Mouse (Mus musculus) C2C12 (cell line): ENCODE results near the gene Rps29. TPM values are rescaled to one million over a fixed set of nuclear protein-coding genes. Genes with fewer than 3 reads are reported as not detected.

ENCODE experiments used
- H3K27me3 ChIP-seq: one replicate; pipeline ENCODE4 v1.6.1; 2011; ENCODE audit not compliant: control insufficient read depth, insufficient read depth, insufficient read length
- H3K36me3 ChIP-seq: one replicate; pipeline ENCODE4 v1.6.1; 2011; ENCODE audit not compliant: control insufficient read depth, insufficient read depth
- H3K4me3 ChIP-seq: one replicate; pipeline ENCODE4 v1.5.1; 2011; ENCODE audit warnings: mild to moderate bottlenecking, control low read depth; ENCODE audit not compliant: poor library complexity, insufficient read depth, severe bottlenecking
- H3K79me2 ChIP-seq: one replicate; pipeline ENCODE4 v1.6.1; 2011; ENCODE audit not compliant: control insufficient read depth, insufficient read depth
- H3K79me3 ChIP-seq: one replicate; pipeline ENCODE4 v1.6.1; 2011; ENCODE audit warnings: low read depth, control low read depth
- H3ac ChIP-seq: one replicate; pipeline ENCODE3; 2011; ENCODE audit warnings: low read depth; ENCODE audit not compliant: control insufficient read depth, insufficient read length
- CEBPB ChIP-seq: IDR thresholded peaks from one replicate; pipeline ENCODE4 v1.6.1; 2011; ENCODE audit warnings: low read depth, mild to moderate bottlenecking, control low read depth, moderate library complexity
- CTCF ChIP-seq: IDR thresholded peaks from one replicate; pipeline ENCODE4 v1.5.1; 2011; ENCODE audit not compliant: control insufficient read depth, insufficient read depth, insufficient read length
- FOSL1 ChIP-seq: IDR thresholded peaks from one replicate; pipeline ENCODE4 v1.8.0; 2011; ENCODE audit warnings: mild to moderate bottlenecking, low read length; ENCODE audit not compliant: poor library complexity, insufficient read depth, severe bottlenecking
- MAX ChIP-seq: IDR thresholded peaks from one replicate; pipeline ENCODE4 v1.6.1; 2011; ENCODE audit warnings: mild to moderate bottlenecking, control low read depth
- MYOD1 ChIP-seq: IDR thresholded peaks from one replicate; pipeline ENCODE4 v1.6.1; 2011; ENCODE audit warnings: low read depth; ENCODE audit not compliant: control insufficient read depth, insufficient read length
- MYOG ChIP-seq: IDR thresholded peaks from one replicate; pipeline ENCODE4 v1.6.1; 2011; ENCODE audit not compliant: control insufficient read depth, insufficient read length; ENCODE audit errors: extremely low read depth
- USF1 ChIP-seq: IDR thresholded peaks from one replicate; pipeline ENCODE4 v1.6.1; 2011; ENCODE audit warnings: low read depth, mild to moderate bottlenecking, control low read depth, moderate library complexity
- microRNA-seq: library from miRNA; unstranded; fragments of <30 nt; microRNA quantifications from one replicate; pipeline ENCODE4, GENCODE M21; 2019; ENCODE audit warnings: borderline microRNAs expressed
- polyA plus RNA-seq: library from polyadenylated mRNA; unstranded; fragments of >200 nt; fragmentation: generic; extraction: Trizol; gene quantifications from one replicate; pipeline ENCODE4 v1.2.1, GENCODE M21; 2012; ENCODE audit warnings: missing spikeins

Rps29 gene
- polyA plus RNA-seq, 1 experiment, result 10,268 TPM

- TF ChIP-seq MAX (no peak), MYOD1 (no peak), MYOG (no peak), USF1 (no peak), CTCF (no peak), FOSL1 (no peak), CEBPB (no peak)
- Histone ChIP-seq H3K4me3 (no peak overlapping the region), H3K27me3 (no peaks in the 10 kb centered on the region), H3K79me2 (no peaks in the 10 kb centered on the region), H3K36me3 (no peaks in the 10 kb centered on the region), H3ac (no peak overlapping the region), H3K79me3 (no peaks in the 10 kb centered on the region)
Observed at GRCm38 (mm10) chr12:69119908-69120307, 39.1 kb downstream of the Rps29 start.

Small RNAs within 50 kb of the gene (microRNA-seq; reads per million reads assigned to microRNA genes)
- gene Gm47287 (not detected), gene Gm47295 (0.12 reads per million)

Other genes starting within 250 kb of the Rps29 start
- 30.4 TPM for gene Lrr1, start 9.6 kb upstream of the Rps29 start, polyA plus RNA-seq
- 980 TPM for gene Rpl36al, start 24.9 kb upstream of the Rps29 start, polyA plus RNA-seq
- gene Mgat2, start 25.0 kb upstream of the Rps29 start, polyA plus RNA-seq, result 39.6 TPM
- gene Gm49383, start 37.9 kb upstream of the Rps29 start, polyA plus RNA-seq, result 15.4 TPM
- gene Dnaaf2, start 39.2 kb upstream of the Rps29 start, polyA plus RNA-seq, result 6.5 TPM
- 14.2 TPM for gene Gm49384, start 45.1 kb upstream of the Rps29 start, polyA plus RNA-seq
- gene Pole2, start 69.0 kb upstream of the Rps29 start, polyA plus RNA-seq, result 14.2 TPM
- 1.8 TPM for gene Klhdc1, start 82.0 kb upstream of the Rps29 start, polyA plus RNA-seq
- gene Klhdc2, start 137.5 kb upstream of the Rps29 start, polyA plus RNA-seq, result 62.6 TPM
- 6.4 TPM for gene Nemf, start 198.0 kb upstream of the Rps29 start, polyA plus RNA-seq
- gene Arf6, start 213.0 kb upstream of the Rps29 start, polyA plus RNA-seq, result 87.3 TPM
- gene Gm9887, start 213.3 kb upstream of the Rps29 start, polyA plus RNA-seq, result 6.5 TPM